Mouse (Mus musculus): ENCODE results near the gene Kirrel. TPM values are rescaled to one million over a fixed set of nuclear protein-coding genes. Genes with fewer than 3 reads are reported as not detected.

Gene Kirrel
- polyA plus RNA-seq, 1 experiment from 2014 or later: 11.1 TPM

DNA sequence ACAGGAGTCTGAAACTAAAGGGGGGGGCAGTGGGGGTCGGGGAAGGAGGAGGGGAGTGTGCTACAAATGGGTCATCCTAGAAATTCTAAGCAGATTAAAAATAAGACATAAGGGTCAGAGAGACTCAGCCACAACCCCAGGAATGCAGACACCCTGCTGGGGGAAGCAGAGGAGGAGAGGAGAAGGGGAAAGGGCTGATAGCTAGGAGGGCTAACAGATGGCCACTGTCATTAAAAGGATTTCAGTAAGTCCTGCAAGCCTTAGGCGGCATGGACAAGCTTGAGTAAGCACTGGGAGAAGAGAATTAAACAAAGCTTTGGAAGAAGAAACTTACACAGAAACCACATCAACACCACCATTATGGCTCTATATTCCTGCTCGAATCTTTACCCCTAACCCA lies 62.3 kb downstream of the Kirrel start:
- Histone ChIP-seq H3K4me2 (replicated peaks; ENCODE audit: low read depth, low read length) (no peak overlapping the region), H3K36me3 (ENCODE audit: control insufficient read depth, insufficient read depth, low read length) (no peaks in the 10 kb centered on the region)
- ATAC-seq (ENCODE audit: low FRiP score, low TSS enrichment): no peak

DNA sequence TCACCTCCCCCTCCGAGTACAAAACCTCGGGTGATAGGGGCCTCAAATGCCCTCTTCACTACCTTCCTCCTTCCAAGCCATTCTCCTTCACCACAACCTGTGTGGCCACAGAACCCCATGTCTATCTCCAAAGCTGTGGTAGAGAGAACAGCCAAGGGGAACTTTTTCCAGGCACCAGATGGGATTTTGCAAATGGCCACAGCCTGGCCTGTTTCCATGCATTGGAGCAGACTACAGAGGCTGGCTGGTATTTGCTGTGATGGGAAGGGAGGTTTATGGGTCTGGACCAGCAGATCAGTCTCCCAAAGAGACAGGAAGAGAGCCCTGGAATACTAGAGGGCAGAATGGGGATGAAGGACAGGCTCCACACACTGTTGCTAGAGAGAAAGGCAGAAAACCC lies 69.7 kb downstream of the Kirrel start:
- no peak overlapping the region for H3K4me2 ChIP-seq (replicated peaks; ENCODE audit: low read depth, low read length)
- no peak for ATAC-seq (ENCODE audit: low FRiP score, low TSS enrichment)
- no peak overlapping the region for H3K4me3 ChIP-seq (ENCODE audit: low read length)
- no peaks in the 10 kb centered on the region for H3K27me3 ChIP-seq (ENCODE audit: control insufficient read depth, insufficient read depth, low read length)
- no peaks in the 10 kb centered on the region; the same call in 1 of the 2 replicates for H3K36me3 ChIP-seq (ENCODE audit: control insufficient read depth, insufficient read depth, low read length)
- no peak overlapping the region for H3K27ac ChIP-seq (ENCODE audit: low read depth, low read length)
- no peaks in the 10 kb centered on the region for H3K9me3 ChIP-seq (ENCODE audit: control insufficient read depth, low read length)
- H3K4me1 ChIP-seq (ENCODE audit: control insufficient read depth, insufficient read depth, low read length): peaks cover 9% of the 10 kb centered on the region; the same call in 1 of the 2 replicates
- no peak overlapping the region for H3K9ac ChIP-seq (ENCODE audit: low read depth, low read length)
- WGBS: 88% methylated on average over 2 of the region's 2 CpGs

More for the DNA sequence above, 62.3 kb downstream of the Kirrel start:
- Histone ChIP-seq H3K9me3 (ENCODE audit: control insufficient read depth, low read length) (no peaks in the 10 kb centered on the region), H3K9ac (ENCODE audit: low read depth, low read length) (no peak overlapping the region), H3K27ac (ENCODE audit: low read depth, low read length) (no peak overlapping the region), H3K27me3 (ENCODE audit: control insufficient read depth, insufficient read depth, low read length) (no peaks in the 10 kb centered on the region), H3K4me1 (ENCODE audit: control insufficient read depth, insufficient read depth, low read length) (peaks cover 18% of the 10 kb centered on the region), H3K4me3 (ENCODE audit: low read length) (no peak overlapping the region)
- 41% methylated on average over 3 of the region's 3 CpGs for WGBS

DNA sequence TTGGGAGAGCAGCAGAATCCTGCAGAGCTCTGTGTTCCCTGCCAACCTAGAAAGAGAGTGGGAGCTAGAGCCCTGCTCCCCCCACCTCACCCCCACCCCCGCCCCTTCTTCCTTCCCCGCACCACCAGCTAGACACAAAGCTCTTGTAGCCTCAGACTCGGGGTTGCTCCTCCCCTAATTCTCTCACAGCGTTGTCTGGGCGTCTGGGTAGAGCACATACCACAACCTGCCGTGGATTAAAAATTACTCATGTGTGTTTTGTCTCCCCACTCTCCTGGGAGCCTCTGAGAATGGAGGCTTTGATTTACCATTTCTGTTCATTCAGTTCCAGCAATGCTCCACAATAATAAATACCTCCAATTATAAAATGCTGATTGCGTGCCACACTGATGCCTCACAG lies 72.2 kb downstream of the Kirrel start:
- Histone ChIP-seq H3K36me3 (ENCODE audit: control insufficient read depth, insufficient read depth, low read length) (peaks cover 1% of the 10 kb centered on the region; the same call in 1 of the 2 replicates), H3K9ac (ENCODE audit: low read depth, low read length) (no peak overlapping the region), H3K27ac (ENCODE audit: low read depth, low read length) (no peak overlapping the region), H3K4me3 (ENCODE audit: low read length) (no peak overlapping the region), H3K9me3 (ENCODE audit: control insufficient read depth, low read length) (no peaks in the 10 kb centered on the region), H3K4me1 (ENCODE audit: control insufficient read depth, insufficient read depth, low read length) (peaks cover 16% of the 10 kb centered on the region; the same call in 1 of the 2 replicates), H3K27me3 (ENCODE audit: control insufficient read depth, insufficient read depth, low read length) (no peaks in the 10 kb centered on the region), H3K4me2 (replicated peaks; ENCODE audit: low read depth, low read length) (no peak overlapping the region)
- WGBS: 29% methylated on average over 7 of the region's 7 CpGs
- ATAC-seq (ENCODE audit: low FRiP score, low TSS enrichment): no peak

GRCm38 (mm10) chr3:87100911-87101310 lies 73.6 kb downstream of the Kirrel start:
- H3K4me1 ChIP-seq (ENCODE audit: control insufficient read depth, insufficient read depth, low read length): peaks cover 16% of the 10 kb centered on the region; the same call in 1 of the 2 replicates
- no peak overlapping the region for H3K4me2 ChIP-seq (replicated peaks; ENCODE audit: low read depth, low read length)
- no peak overlapping the region for H3K27ac ChIP-seq (ENCODE audit: low read depth, low read length)
- H3K9ac ChIP-seq (ENCODE audit: low read depth, low read length): no peak overlapping the region
- peaks cover 6% of the 10 kb centered on the region; the same call in 1 of the 2 replicates for H3K36me3 ChIP-seq (ENCODE audit: control insufficient read depth, insufficient read depth, low read length)
- no peak for ATAC-seq (ENCODE audit: low FRiP score, low TSS enrichment)
- no peak overlapping the region for H3K4me3 ChIP-seq (ENCODE audit: low read length)
- no peaks in the 10 kb centered on the region for H3K27me3 ChIP-seq (ENCODE audit: control insufficient read depth, insufficient read depth, low read length)
- no peaks in the 10 kb centered on the region for H3K9me3 ChIP-seq (ENCODE audit: control insufficient read depth, low read length)
- WGBS: 77% methylated on average over 4 of the region's 4 CpGs

DNA sequence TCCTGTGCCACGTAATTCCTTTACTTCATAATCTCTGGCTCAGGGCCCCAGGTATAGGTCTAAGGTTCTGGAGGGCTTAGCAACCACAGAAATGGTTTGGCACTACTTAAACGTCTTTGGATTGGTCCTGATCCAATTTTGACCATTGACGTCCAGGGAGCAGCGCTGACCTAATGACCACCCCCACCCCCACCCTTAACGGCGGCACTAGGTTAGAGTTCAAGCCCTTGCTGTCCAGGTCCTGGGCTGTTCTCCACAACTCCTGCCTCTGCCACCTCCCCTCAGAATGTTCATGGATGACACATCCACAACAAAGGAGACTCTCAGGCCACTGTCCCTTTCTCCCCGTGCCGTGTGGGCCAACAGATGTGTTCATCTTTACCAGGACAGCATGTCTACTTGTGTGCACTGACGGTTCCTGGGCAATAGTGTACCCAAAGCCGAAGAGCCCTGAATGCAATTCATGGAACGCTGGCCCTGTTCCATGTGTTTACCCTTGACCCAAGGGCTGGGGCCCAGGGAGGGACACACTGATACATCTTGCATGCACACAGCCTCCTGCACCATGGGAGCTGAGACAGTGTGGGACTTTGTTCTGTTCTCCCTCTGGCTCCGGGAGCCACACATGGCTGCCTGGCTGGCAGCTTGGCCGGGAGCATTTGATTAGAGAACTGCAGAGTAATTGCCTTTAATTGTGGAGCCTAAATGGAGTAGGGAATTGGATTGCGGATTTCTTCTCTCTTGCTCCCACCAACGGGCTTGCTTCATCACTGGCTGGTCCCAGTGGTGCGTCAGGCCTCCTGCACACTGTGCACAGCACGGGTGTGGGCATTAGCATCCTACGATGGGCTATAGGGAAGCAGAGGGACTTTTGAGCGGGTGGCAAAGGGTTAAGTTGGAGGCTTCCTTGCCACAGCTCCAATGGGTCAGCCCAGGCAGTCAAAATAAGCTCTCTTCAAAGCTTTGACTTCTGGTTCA lies 76.3 kb downstream of the Kirrel start:
- no peak overlapping the region for H3K4me3 ChIP-seq (ENCODE audit: low read length)
- H3K9ac ChIP-seq (ENCODE audit: low read depth, low read length): no peak overlapping the region
- 65% methylated on average over 19 of the region's 19 CpGs for WGBS
- peaks cover 16% of the 10 kb centered on the region; the same call in 1 of the 2 replicates for H3K4me1 ChIP-seq (ENCODE audit: control insufficient read depth, insufficient read depth, low read length)
- ATAC-seq (ENCODE audit: low FRiP score, low TSS enrichment): peak; percentile 48; the same call in 1 of the 2 replicates
- H3K27ac ChIP-seq (ENCODE audit: low read depth, low read length): no peak overlapping the region
- no peaks in the 10 kb centered on the region for H3K27me3 ChIP-seq (ENCODE audit: control insufficient read depth, insufficient read depth, low read length)
- H3K36me3 ChIP-seq (ENCODE audit: control insufficient read depth, insufficient read depth, low read length): peaks cover 20% of the 10 kb centered on the region; the same call in 1 of the 2 replicates
- no peak overlapping the region for H3K4me2 ChIP-seq (replicated peaks; ENCODE audit: low read depth, low read length)
- H3K9me3 ChIP-seq (ENCODE audit: control insufficient read depth, low read length): no peaks in the 10 kb centered on the region

- no peak for ATAC-seq (ENCODE audit: low FRiP score, low TSS enrichment)
- peaks cover 27% of the 10 kb centered on the region; the same call in 1 of the 2 replicates for H3K36me3 ChIP-seq (ENCODE audit: control insufficient read depth, insufficient read depth, low read length)
- H3K27me3 ChIP-seq (ENCODE audit: control insufficient read depth, insufficient read depth, low read length): no peaks in the 10 kb centered on the region
- no peaks in the 10 kb centered on the region for H3K9me3 ChIP-seq (ENCODE audit: control insufficient read depth, low read length)
- H3K27ac ChIP-seq (ENCODE audit: low read depth, low read length): no peak overlapping the region
- H3K4me3 ChIP-seq (ENCODE audit: low read length): no peak overlapping the region
- no peak overlapping the region for H3K9ac ChIP-seq (ENCODE audit: low read depth, low read length)
- peaks cover 9% of the 10 kb centered on the region; the same call in 1 of the 2 replicates for H3K4me1 ChIP-seq (ENCODE audit: control insufficient read depth, insufficient read depth, low read length)
- no peak overlapping the region for H3K4me2 ChIP-seq (replicated peaks; ENCODE audit: low read depth, low read length)
- 87% methylated on average over 9 of the region's 9 CpGs for WGBS
These were observed 77.3 kb downstream of the Kirrel start for GRCm38 (mm10) chr3:87097205-87097604.

DNA sequence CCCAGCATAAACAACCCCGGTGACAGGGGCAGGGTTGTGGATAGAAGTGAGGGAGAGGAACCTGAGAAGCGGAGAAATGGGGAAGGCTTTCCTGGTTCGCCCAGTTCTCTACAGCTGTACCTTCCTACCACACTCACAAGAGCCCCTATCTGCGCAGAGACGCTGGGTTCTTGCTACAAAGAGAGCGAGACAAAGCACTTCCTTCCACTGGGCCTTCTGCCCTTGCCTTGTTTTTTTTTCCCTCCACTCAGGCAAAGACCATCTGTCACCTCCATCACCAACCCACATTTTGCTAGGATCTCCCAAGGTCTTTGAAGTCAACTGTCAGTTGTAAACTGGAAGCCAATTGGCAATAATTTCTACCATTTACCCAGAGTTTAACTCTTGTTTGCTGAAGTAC lies 80.8 kb downstream of the Kirrel start:
- Histone ChIP-seq H3K4me2 (replicated peaks; ENCODE audit: low read depth, low read length) (no peak overlapping the region), H3K4me1 (ENCODE audit: control insufficient read depth, insufficient read depth, low read length) (0 out of 2 replicates have a peak, but pooled peaks cover 4% of the 10 kb centered on the region), H3K27ac (ENCODE audit: low read depth, low read length) (no peak overlapping the region), H3K4me3 (ENCODE audit: low read length) (no peak overlapping the region), H3K27me3 (ENCODE audit: control insufficient read depth, insufficient read depth, low read length) (no peaks in the 10 kb centered on the region), H3K36me3 (ENCODE audit: control insufficient read depth, insufficient read depth, low read length) (peaks cover 29% of the 10 kb centered on the region; the same call in 1 of the 2 replicates), H3K9ac (ENCODE audit: low read depth, low read length) (no peak overlapping the region), H3K9me3 (ENCODE audit: control insufficient read depth, low read length) (no peaks in the 10 kb centered on the region)
- ATAC-seq (ENCODE audit: low FRiP score, low TSS enrichment): no peak
- WGBS: 40% methylated on average over 6 of the region's 6 CpGs

DNA sequence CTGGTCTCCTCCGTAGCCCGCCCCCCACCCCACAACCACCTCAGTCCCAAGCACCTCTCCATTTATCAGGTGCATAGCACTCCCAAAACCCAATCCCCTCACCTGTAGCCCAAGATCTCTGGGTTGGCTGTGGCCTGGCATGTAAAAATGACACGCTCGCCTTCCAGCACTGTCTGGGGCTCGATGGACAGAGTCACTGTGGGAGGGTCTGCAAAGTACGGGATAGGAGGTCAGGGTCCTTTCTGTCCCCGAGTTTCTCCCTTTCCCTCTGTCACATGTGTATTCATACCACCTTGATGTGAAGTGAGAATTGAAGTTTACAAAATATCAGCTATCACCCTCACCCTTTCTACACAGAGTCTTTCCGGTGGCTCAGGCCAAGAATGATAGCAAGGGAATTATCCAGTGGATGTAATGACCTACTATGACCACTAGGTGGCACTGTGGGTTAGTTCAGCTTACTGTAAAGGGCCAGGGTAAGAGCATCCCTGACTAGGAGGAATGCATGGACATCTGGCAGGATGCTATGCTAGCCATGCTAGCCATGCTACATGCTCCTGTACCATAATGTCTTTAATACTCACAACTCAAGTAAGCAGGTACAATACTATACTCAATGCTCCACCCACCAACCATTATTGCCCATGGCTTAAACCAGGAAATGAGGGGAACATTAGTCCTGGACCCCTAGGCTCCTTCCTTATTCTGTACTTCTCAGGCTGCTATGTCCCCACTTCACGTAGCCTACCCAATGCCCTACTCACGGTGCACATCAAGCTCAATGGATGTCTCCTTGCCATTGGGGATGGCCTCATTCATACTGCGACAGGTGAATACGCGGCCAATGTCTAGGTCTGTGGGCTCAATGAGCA lies 84.6 kb downstream of the Kirrel start:
- H3K36me3 ChIP-seq (ENCODE audit: control insufficient read depth, insufficient read depth, low read length): peaks cover 39% of the 10 kb centered on the region
- no peak overlapping the region for H3K4me2 ChIP-seq (replicated peaks; ENCODE audit: low read depth, low read length)
- H3K27ac ChIP-seq (ENCODE audit: low read depth, low read length): no peak overlapping the region
- ATAC-seq (ENCODE audit: low FRiP score, low TSS enrichment): peak; percentile 76
- no peak overlapping the region for H3K9ac ChIP-seq (ENCODE audit: low read depth, low read length)
- no peaks in the 10 kb centered on the region for H3K27me3 ChIP-seq (ENCODE audit: control insufficient read depth, insufficient read depth, low read length)
- WGBS: 78% methylated on average over 13 of the region's 13 CpGs
- no peaks in the 10 kb centered on the region; the same call in 1 of the 2 replicates for H3K4me1 ChIP-seq (ENCODE audit: control insufficient read depth, insufficient read depth, low read length)
- H3K9me3 ChIP-seq (ENCODE audit: control insufficient read depth, low read length): no peaks in the 10 kb centered on the region
- no peak overlapping the region for H3K4me3 ChIP-seq (ENCODE audit: low read length)

Measured in kidney, embryonic 14.5 days (tissue).